Mouse (Mus musculus) lung, embryonic 14.5 days (tissue): ENCODE results near the gene Wnt7a. TPM values are rescaled to one million over a fixed set of nuclear protein-coding genes. Genes with fewer than 3 reads are reported as not detected.
A peak's percentile ranks its signal among the peaks of the same experiment; 100 is the strongest.

Experiments
- ATAC-seq: fragments of 200-750 bp; cut with Nextera tagmentation; 2 replicates; pipeline ENCODE4 v1.8.0; 2017; ENCODE audit warnings: mild to moderate bottlenecking, moderate TSS enrichment, moderate library complexity; ENCODE audit not compliant: insufficient read depth
- DNase-seq: peaks from one replicate; pipeline ENCODE4 v3.0.0-alpha.2; 2015
- H3K27ac ChIP-seq: fragments of 300-500 bp; sonication (generic); 2 replicates; pipeline ENCODE4 v1.5.1; 2014; ENCODE audit warnings: low read depth, mild to moderate bottlenecking, moderate library complexity
- H3K27me3 ChIP-seq: fragments of 300-500 bp; sonication (generic); 2 replicates; pipeline ENCODE4 v1.6.1; 2014; ENCODE audit warnings: low read length, control low read depth; ENCODE audit not compliant: insufficient read depth
- H3K36me3 ChIP-seq: fragments of 300-500 bp; sonication (generic); 2 replicates; pipeline ENCODE4 v1.6.1; 2014; ENCODE audit warnings: control low read depth; ENCODE audit not compliant: insufficient read depth
- H3K4me1 ChIP-seq: fragments of 300-500 bp; sonication (generic); 2 replicates; pipeline ENCODE4 v1.6.1; 2014; ENCODE audit warnings: antibody characterized with exemption, control low read depth; ENCODE audit not compliant: insufficient read depth
- H3K4me2 ChIP-seq: fragments of 300-500 bp; sonication (generic); 2 replicates; pipeline ENCODE4 v1.6.1; 2014; ENCODE audit warnings: mild to moderate bottlenecking
- H3K4me3 ChIP-seq: fragments of 300-500 bp; sonication (generic); 2 replicates; pipeline ENCODE4 v1.5.1; 2014; ENCODE audit warnings: low read depth, low read length
- H3K9ac ChIP-seq: fragments of 300-500 bp; sonication (generic); 2 replicates; pipeline ENCODE4 v1.6.1; 2014
- H3K9me3 ChIP-seq: fragments of 300-500 bp; sonication (generic); 2 replicates; pipeline ENCODE4 v1.6.1; 2016; ENCODE audit warnings: low read depth, low read length, control low read depth
- CTCF ChIP-seq: IDR thresholded peaks from 2 replicates; pipeline ENCODE4 v1.5.1; 2016; ENCODE audit warnings: antibody characterized with exemption, low read depth
- WGBS: fragments of 180-500 bp; shearing (Covaris S2); extraction: QIAGEN DNeasy Blood & Tissue Kit; methylation state at CpG from one replicate; pipeline ENCODE4 v1.1.7; 2014; 5-methylcytosine and 5-hydroxymethylcytosine counted together
- polyA plus RNA-seq: library from polyadenylated mRNA; unstranded; fragments of >200 nt; fragmentation: Nextera tagmentation; extraction: Ambion mirVana; gene quantifications from 2 replicates; pipeline ENCODE4 v1.2.1, GENCODE M21; 2014

The Wnt7a gene
- polyA plus RNA-seq, 1 experiment from 2014 or later: 0.72 TPM

DNA sequence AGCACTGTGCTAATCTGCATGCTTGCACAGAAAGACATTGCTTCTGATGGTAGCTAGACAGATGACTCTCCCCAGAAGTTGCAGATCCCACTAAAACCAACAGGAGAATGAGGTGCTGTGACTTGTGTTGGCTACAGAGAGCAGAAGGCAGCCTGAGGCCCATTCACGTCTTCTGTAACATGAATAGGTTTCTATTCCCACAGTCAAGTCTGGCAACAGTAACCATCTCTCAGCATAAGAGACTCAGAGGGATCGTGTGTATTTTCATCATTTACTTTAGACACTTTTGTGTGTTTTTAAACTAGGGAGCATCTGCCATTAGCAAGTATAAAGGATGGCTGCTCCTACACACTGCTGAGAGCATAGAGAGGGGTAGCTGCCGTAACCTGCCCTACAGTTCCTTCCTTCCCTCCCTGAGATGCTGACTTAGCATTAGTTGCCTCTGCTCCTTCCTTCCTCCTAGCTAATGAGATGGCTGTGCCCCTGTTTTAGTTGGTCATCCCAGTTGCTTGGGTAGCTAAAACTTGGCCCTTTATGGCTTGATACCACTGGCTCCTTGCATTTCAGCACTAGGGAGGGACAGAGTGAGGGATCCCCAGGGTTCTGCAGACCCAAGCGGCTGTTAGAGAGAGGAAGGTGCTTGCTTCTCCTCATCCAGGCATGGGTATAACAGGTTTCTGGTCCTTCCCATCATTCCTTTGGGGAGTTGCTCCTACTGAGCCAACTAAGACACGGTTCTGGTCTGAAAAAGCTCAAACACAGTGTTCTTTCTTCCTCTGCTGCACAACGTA lies 52.1 kb downstream of the Wnt7a start:
- H3K9me3 ChIP-seq: no peaks in the 10 kb centered on the region
- no peak overlapping the region for H3K4me2 ChIP-seq
- DNase-seq: no peak
- H3K27ac ChIP-seq: no peak overlapping the region
- 68% methylated on average over 6 of the region's 6 CpGs for WGBS
- no peak overlapping the region for H3K4me3 ChIP-seq
- H3K4me1 ChIP-seq: no peaks in the 10 kb centered on the region
- ATAC-seq: no peak
- H3K9ac ChIP-seq: no peak overlapping the region
- H3K36me3 ChIP-seq: no peaks in the 10 kb centered on the region
- no peak for TF ChIP-seq CTCF
- H3K27me3 ChIP-seq: 0 out of 2 replicates have a peak, but pooled peaks cover under 1% of the 10 kb centered on the region

DNA sequence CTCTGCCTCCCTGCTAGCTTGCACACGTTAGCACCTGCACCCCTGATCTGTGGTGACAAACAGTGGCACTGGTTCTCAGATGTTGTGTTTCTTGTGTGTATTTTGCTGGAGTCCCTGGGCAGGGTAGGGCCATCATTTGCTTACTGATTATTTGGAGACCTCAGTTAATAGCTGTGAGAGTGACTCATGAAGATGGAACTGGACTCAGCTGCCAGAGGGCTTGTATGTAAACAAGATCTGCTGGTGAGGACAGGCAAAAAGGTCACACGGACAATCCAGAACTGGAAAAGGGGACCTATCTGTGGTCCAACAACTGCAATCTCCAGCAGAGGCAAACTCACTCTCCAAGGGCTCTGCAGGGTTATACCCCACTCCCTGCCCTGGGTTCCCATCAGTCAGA lies 52.8 kb downstream of the Wnt7a start:
- DNase-seq (no peak), ATAC-seq (no peak)
- 36% methylated on average over 2 of the region's 2 CpGs for WGBS
- TF ChIP-seq CTCF: no peak
- Histone ChIP-seq H3K36me3 (no peaks in the 10 kb centered on the region), H3K9ac (no peak overlapping the region), H3K27ac (no peak overlapping the region), H3K4me2 (no peak overlapping the region), H3K9me3 (no peaks in the 10 kb centered on the region), H3K4me1 (no peaks in the 10 kb centered on the region), H3K27me3 (no peaks in the 10 kb centered on the region), H3K4me3 (no peak overlapping the region)

DNA sequence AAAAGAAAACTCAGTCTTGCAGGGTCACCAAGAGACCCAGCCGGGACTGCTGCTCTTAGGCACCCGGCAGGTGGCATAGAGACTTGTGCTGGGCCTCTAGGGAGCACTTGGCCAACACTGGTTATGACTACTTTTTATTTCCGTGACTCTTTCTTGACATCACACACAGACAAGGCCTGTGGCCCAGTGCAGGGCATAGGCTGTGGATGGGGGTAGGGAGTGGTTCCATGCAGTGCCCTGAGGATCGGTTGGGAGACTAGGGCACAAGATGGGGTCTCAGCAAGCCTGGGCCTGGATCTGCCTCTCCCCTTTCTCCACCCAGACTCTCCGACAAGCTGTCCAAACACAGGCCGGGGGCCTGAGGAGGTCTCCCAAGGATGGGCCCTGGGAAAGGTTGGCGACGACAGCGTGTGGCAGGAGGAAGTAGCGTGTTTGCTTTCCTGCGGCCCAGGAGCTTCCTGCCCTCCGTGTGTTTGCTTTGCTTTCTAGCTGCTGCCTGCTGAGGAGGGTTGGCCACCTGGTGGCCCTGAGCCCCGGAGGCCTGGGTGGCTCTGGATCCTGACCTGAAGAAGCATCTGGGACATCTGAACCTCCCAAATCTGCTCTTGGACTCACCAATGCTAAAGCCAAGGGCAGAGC lies 53.8 kb downstream of the Wnt7a start:
- 0 out of 2 replicates have a peak, but pooled peaks have one; percentile 20 for TF ChIP-seq CTCF
- H3K4me3 ChIP-seq: no peak overlapping the region
- no peak overlapping the region for H3K9ac ChIP-seq
- no peaks in the 10 kb centered on the region for H3K9me3 ChIP-seq
- ATAC-seq (peak; percentile 62), DNase-seq (peak; percentile 21)
- WGBS: 27% methylated on average over 13 of the region's 13 CpGs
- no peak overlapping the region for H3K4me2 ChIP-seq
- H3K4me1 ChIP-seq: no peaks in the 10 kb centered on the region
- no peak overlapping the region; the same call in 1 of the 2 replicates for H3K27ac ChIP-seq
- no peaks in the 10 kb centered on the region for H3K27me3 ChIP-seq
- H3K36me3 ChIP-seq: no peaks in the 10 kb centered on the region

DNA sequence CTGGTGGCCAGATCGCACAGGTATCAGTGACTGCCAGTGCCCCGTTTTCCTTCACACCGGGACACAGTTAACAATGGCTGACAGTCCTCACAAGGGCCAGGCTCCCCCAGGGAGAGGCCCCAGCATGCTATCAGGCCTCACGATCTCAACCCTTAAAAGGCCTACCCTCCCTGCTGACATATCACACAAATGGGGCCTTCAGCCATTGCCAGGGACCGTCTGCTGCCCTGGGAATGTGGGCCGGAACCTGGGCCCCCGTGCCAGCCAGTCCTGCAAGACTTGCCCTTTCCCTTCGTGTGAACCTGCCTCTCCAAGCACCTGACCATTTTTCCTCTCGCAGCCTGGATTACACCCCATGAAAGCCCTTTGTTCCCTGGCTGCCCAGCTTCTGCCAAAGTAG lies 61.5 kb downstream of the Wnt7a start:
- Histone ChIP-seq H3K36me3 (no peaks in the 10 kb centered on the region), H3K27me3 (no peaks in the 10 kb centered on the region), H3K9ac (no peak overlapping the region), H3K4me1 (no peaks in the 10 kb centered on the region), H3K4me2 (no peak overlapping the region), H3K4me3 (no peak overlapping the region), H3K9me3 (no peaks in the 10 kb centered on the region), H3K27ac (no peak overlapping the region)
- ATAC-seq: no peak
- no peak for DNase-seq
- WGBS: 31% methylated on average over 9 of the region's 9 CpGs
- TF ChIP-seq CTCF: no peak

DNA sequence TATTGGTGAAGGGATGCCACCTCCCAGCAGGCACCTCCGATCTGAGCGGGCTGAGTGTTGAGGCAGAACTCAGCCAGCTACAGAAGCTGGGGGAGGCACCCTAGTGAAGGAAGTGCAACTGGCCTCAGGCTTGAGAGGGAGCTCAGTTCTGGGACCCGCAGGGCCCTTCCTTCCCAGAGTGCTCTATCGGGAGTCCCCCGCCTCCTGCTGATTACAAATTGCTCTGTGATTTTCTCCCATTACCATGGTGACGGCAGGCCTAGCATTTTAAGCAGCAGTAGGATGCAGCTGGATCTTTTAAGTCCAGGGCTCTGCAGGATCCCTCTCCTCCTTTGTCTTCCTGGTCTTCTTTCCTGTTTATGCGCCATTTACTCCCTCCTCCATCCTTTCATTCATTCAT lies 63.4 kb downstream of the Wnt7a start:
- no peaks in the 10 kb centered on the region for H3K4me1 ChIP-seq
- no peak for ATAC-seq
- no peaks in the 10 kb centered on the region for H3K27me3 ChIP-seq
- no peak overlapping the region for H3K4me2 ChIP-seq
- H3K36me3 ChIP-seq: no peaks in the 10 kb centered on the region
- no peak overlapping the region for H3K4me3 ChIP-seq
- DNase-seq: peak; percentile 21
- H3K27ac ChIP-seq: no peak overlapping the region
- 29% methylated on average over 7 of the region's 7 CpGs for WGBS
- TF ChIP-seq CTCF: no peak
- H3K9me3 ChIP-seq: no peaks in the 10 kb centered on the region
- no peak overlapping the region for H3K9ac ChIP-seq

DNA sequence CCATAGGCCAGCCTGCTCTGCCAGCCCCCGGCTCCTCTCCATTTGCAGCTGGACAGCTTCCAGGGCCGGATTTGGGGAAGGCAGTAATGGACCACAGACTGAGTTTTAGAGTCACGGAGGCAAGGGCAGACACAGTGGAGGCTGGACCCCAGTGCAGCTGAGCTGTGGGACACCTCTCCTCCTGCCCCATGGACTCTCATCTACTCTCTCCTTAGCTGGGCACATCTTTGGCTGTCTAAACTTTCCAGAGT lies 64.3 kb downstream of the Wnt7a start:
- no peaks in the 10 kb centered on the region for H3K4me1 ChIP-seq
- no peak overlapping the region for H3K4me2 ChIP-seq
- no peak for DNase-seq
- no peak overlapping the region for H3K27ac ChIP-seq
- no peak for TF ChIP-seq CTCF
- H3K4me3 ChIP-seq: no peak overlapping the region
- no peaks in the 10 kb centered on the region for H3K27me3 ChIP-seq
- H3K9ac ChIP-seq: no peak overlapping the region
- no peaks in the 10 kb centered on the region for H3K9me3 ChIP-seq
- WGBS: 41% methylated on average over 3 of the region's 3 CpGs
- no peak for ATAC-seq
- no peaks in the 10 kb centered on the region for H3K36me3 ChIP-seq

DNA sequence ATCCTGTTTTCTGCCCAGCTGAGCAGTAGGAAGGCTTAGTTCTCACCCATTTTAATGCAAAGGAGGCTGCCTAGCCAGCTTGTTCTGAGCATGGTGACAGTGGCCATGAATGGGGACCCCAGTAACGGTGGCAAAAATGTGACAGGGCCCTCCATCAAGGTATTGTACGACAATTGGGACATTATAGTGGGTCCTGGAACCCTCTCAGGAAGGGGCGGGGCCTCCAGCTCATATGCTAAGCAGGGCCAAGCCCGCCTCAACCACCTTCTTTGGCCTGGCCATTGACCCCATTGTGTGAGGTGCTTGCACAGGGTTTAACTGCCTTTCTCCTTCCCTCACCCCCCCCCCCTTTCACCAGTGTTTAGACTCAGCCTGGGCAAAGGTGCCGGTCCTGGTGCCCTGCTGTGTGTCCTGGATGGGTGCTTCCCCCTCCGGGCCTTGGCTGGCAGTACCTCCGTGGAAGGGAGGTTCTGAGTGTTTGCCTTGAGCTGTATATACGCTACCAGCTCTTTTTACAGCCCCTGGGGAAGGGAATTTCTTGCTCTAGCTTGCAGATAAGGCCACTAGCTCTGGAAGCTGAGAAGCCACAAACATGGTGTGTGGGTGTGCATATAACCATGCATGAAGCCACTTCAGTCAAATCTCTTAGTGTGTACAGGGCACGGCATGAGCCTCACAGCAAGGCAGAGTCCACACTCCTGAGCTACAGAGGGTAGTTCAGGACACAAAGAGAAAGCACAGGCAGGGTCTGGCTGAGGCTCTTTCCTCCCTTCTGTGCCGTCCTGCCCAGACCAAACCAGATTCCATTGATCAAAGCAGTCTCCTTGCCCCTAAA lies 64.9 kb downstream of the Wnt7a start:
- Histone ChIP-seq H3K9me3 (no peaks in the 10 kb centered on the region), H3K4me2 (no peak overlapping the region), H3K4me1 (no peaks in the 10 kb centered on the region), H3K4me3 (no peak overlapping the region), H3K27ac (no peak overlapping the region), H3K36me3 (no peaks in the 10 kb centered on the region), H3K27me3 (no peaks in the 10 kb centered on the region), H3K9ac (no peak overlapping the region)
- DNase-seq (no peak), ATAC-seq (no peak)
- 44% methylated on average over 10 of the region's 10 CpGs for WGBS
- no peak for TF ChIP-seq CTCF
